Mouse (Mus musculus) monocyte, adult 2 months (primary cell): ENCODE data around the gene Prpf6.

Experiments
- DNase-seq, 2 experiments: peaks; one replicate each; pipeline ENCODE4 v3.0.0; 2022; ENCODE audit warnings: low spot score in 2 of 2, low read depth in 1 of 2

Gene Prpf6

DNA sequence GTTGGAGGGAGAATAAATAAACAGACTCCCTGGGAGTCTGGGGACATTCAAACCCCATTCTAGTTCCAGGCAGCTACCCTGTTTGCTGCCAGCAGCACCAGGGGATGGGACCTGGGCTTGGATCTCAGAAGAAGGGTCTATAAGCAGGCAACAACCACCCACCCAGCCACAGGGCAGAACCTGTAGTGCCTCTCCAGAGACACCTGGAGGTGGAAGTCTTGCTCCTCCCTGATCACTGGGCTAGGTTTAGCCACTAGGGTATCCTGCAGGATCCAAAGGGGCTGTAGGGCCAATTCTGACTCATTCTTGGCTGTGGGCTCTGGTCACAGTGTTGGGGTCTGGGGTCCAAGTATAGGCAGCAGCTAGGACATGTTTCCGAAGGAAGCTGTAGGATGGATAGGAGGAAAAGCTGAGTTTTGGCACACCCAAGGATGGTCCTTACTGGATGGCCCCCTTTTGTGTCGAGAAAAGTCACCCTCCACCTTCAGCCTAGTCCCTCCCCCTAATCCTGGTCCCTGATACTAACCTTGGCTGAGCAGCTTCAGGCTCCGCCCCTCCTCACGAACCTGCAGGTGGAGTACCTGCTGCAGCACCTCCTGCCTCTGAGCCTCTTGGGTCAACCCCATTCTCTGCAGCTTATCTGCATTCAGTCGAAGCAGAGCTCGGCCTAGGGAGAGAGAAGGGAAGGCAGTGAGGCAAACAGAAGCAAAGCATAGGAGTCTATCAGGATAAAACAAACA, 4.7 kb downstream of the Prpf6 start:
- no peak for DNase-seq

DNA sequence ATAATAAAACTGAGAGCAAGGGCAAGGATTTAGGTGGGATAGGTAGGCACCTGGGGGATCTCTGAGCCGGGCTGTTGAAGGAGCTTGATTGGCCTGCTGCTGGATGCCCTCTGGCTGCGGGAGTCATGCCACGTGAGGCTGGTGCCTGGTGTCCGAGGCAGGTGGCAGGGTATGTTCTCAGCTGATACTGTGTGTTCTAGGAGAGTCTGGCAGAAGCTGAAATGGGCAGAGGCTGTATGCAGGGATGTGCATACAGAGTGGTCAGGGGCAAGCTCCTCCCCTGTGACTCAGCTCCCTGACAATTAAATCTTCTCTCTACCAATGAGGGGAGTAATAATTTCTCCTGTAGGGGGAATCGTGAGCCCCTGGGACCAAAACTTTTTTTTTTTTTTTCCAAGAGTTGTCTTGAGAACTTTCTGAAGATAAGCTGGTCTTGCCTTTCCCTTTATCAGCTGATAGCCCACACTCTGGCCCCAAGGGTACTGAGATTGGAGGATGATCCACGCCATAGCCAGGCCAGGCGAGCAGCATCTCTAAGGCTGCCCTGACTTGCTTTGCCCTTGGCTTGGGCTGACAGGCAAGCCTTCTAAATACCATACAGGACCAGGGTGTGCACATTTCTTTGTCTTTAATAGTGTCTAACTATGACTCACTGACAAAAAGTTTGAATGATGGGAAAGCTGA, 5.9 kb downstream of the Prpf6 start:
- no peak for DNase-seq

GRCm38 (mm10) chr2:181598454-181599351, 7.0 kb downstream of the Prpf6 start, which contains the start of gene Samd10:
Gene Samd10, minus strand, starts transcription at chr2:181599212.
- DNase-seq, result no peak

DNA sequence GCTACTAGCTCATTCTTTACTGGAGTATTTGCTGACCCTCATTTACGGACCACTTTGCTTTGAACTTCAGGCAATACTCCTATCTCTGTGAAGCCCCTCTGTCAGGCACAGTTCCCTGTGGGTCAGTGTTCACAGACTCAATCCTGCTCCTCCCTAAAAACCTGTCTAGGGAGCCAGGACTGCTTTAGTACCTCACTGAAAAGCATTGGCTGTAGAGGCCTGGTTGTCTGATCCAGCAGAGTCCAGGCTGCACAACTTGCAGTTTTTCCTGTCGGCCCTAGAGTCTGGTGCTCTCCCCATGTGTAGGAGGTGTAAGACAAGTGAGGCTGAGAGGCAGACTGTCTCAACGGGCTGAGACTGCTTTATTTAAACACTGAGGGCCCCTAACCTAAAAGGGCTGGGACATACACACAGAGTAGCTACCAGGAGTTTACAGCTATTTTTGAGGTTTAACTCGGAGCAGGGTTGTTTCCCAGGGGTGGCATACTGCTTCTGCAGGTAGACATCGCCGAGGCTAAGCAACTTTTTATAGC, 8.6 kb downstream of the Prpf6 start:
- DNase-seq, result no peak

GRCm38 (mm10) chr2:181600828-181601750, 9.4 kb downstream of the Prpf6 start:
- DNase-seq, result peak; percentile 89 to 95

DNA sequence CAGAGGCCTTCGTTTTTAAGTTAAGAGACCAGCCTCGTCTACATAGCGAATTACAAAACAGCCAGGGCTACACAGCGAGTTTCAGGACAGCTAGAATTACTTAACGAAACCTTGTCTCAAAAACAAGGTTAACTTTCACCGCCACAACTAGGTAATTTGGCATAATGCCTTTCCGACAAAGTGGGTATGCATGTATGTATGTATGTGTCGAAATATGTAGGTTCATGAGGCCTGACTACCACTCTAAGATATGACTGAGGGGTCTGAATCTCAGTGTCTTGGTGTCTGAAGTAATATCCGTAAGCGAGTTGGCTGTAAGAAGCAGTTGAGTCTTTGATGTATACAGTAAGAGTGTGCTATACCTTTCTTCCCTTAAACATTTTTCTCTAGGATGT, 10.1 kb downstream of the Prpf6 start:
- no peak for DNase-seq

- DNase-seq, result no peak
Measured at GRCm38 (mm10) chr2:181602367-181602766, 10.7 kb downstream of the Prpf6 start.

DNA sequence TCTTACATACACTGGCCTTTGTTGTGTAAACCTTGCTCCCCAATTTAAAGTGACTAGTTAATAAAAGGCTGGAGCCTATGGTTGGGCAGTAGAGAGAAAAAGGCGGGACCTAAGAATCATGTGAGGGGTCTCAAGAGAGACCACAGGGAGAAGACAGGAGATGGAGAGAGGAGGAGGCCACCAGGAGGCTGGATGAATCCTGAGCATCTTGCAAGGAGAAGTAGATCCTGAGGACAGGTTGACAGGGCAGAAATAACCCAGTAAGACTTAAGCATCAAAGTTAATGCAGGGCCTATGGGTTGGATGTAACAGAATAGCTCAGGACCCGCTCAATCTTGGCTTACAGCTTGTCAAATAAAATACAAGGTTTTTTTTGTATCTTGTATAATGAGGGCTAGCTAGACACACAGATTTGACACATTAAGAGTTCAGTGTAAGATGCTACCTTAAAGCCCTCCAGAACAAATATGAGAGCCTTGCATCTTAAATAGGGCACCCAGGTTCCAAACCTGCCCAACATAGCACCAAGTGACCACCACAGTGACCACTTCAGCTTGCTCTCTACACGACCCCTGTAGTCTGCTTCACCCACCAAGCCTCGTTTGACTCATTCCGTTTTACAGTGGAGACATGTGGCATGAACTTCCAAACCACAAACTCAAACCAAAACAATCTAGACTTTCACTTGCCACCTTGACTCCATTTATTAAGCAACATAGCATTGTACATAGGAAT, 27.3 kb downstream of the Prpf6 start:
- no peak for DNase-seq

- no peak for DNase-seq
Measured at GRCm38 (mm10) chr2:181623401-181623800, 31.7 kb downstream of the Prpf6 start.

GRCm38 (mm10) chr2:181628471-181628870, 36.8 kb downstream of the Prpf6 start:
- DNase-seq, result no peak

DNA sequence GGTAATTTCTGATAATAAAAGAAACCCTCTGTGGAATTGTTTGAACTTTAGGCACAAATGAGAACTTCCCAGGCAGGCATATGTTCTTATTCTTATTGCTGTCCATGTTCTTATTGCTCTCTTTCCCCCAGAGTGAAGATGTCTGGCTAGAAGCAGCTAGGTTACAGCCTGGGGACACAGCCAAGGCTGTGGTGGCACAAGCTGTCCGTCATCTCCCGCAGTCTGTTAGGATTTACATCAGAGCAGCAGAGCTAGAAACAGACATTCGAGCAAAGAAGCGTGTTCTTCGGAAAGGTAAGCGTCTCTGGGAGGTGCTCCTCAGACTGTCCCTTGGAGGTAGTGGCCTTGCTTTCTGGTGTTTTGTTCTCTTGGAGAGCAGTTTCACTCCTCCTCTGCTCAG, 41.0 kb downstream of the Prpf6 start:
- no peak for DNase-seq

GRCm38 (mm10) chr2:181635865-181636264, 44.2 kb downstream of the Prpf6 start:
- no peak for DNase-seq

- peak in 1 of 2 experiments; percentile 13 for DNase-seq
Measured at GRCm38 (mm10) chr2:181644361-181644760, 52.7 kb downstream of the Prpf6 start.

GRCm38 (mm10) chr2:181645666-181646065, 54.0 kb downstream of the Prpf6 start:
- no peak for DNase-seq

DNA sequence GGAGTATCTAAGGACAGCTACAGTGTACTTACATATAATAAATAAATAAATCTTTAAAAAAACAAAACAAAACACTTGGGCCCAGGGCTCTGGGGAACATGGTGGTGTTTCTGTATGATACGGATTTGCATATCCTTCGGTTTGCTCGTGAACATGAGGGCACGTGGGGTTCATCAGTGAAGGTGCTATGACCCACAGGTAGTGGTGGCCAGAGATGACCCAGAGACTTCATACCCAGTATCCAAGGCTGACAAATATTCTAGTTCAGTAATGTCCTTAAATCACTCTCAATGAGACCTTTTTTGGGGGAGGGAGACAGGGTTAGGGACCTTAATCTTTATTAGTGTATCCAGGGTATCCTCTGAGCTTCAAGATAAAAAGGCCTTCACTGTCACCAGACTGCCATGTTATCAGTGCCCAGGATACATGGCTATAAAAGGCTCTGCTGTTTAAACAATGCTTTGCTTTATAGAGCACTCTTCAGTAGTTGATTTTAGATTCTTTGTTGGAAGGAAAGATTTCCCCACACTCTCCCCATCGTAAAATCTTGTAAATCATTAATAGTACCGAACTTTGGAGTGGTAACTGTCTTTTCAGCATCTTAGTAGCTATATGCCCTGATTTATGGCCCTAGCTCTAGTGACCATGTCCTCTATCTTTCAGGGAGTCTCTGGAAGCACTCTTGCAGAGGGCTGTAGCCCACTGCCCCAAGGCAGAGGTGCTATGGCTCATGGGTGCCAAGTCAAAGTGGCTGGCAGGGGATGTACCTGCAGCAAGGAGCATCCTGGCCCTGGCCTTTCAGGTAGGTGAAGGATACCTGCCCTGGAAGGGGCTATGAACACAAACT, 55.2 kb downstream of the Prpf6 start:
- DNase-seq, result no peak

DNA sequence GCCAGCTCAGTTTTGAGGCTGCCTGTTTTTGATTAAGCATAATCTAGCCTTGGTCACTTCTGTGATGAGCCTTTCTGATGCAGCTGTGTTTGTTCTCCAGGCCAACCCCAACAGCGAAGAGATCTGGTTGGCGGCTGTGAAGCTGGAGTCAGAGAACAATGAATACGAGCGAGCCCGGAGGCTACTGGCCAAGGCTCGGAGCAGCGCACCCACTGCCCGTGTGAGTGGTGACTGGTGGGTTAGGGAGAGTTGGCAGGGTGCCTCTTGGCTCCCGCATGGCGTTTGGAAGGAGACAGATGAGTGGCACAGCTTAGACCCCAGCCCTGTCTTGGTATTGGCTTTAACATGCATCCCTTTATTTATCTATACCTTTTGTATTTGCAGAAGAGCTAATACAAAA, 57.3 kb downstream of the Prpf6 start:
- no peak for DNase-seq

- no peak for DNase-seq
Measured at GRCm38 (mm10) chr2:181653065-181653464, 61.4 kb downstream of the Prpf6 start.

GRCm38 (mm10) chr2:181653523-181653922, 61.9 kb downstream of the Prpf6 start:
- DNase-seq, result no peak

GRCm38 (mm10) chr2:181656734-181657133, 65.1 kb downstream of the Prpf6 start, which contains the start of gene Gm29797:
Gene Gm29797, plus strand, starts transcription at chr2:181657034.
- no peak for DNase-seq
